Mouse (Mus musculus) retina, adult 2 months (tissue): Measurements from ENCODE around the gene Gm20823.
"Not testable (repeated sequence)": the region's sequence is repeated elsewhere in the genome, so short reads cannot be mapped to it uniquely, and the experiment has no call there.

Experiments
- DNase-seq: peaks from one replicate; pipeline ENCODE4 v3.0.0-alpha.2; 2012; ENCODE audit warnings: low read depth, low spot score

The Gm20823 gene

GRCm38 (mm10) chrY:62464745-62465144 is at the start of gene Gm20823:
Gm20823 (minus strand) TSS chrY:62464845.
- DNase-seq = not testable (repeated sequence)
